Mouse (Mus musculus) left cerebral cortex, postnatal 10 days (tissue): ENCODE results near the gene Tnnc2. TPM values are rescaled to one million over a fixed set of nuclear protein-coding genes. Genes with fewer than 3 reads are reported as not detected.

Experiments used
- DNase-seq, 2 experiments: peaks; one replicate each; pipeline ENCODE4 v3.0.0; 2021 to 2022; ENCODE audit warnings: low spot score in 2 of 2, mixed read lengths in 1 of 2; ENCODE audit errors: extremely low spot score in 1 of 2
- intact Hi-C: fragments of 180-260 bp; cut with DNase I; formaldehyde crosslinking; loops from one replicate; pipeline ENCODE4 v1.15.1; 2025
- total RNA-seq, 2 experiments: library from RNA; stranded (reverse); gene quantifications; 2 replicates each; pipeline ENCODE4 v1.2.3; 2021

Gene Tnnc2
- total RNA-seq, 2 experiments from 2014 or later = not detected

DNA sequence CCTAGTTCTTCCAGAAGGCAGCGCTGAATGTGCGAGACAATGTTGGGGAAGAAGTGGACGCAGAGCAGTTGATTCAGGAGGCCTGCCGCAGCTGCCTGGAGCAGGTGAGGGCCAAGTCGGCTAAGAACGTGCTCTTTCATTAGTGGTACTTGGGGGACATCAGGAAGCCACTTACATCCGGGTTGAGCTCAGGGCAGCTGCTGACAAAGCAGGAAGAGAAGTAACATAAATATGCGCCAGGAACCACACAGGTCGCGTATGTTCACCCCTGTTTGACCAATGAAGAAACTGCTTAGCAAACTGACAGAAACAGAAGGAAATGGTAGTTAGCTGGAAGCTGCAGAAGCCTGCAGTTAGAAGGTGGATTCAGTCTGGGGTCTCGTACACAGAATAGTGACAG is 25.7 kb downstream of the Tnnc2 start:
- intact Hi-C loops = no loop called here
- no peak for DNase-seq

DNA sequence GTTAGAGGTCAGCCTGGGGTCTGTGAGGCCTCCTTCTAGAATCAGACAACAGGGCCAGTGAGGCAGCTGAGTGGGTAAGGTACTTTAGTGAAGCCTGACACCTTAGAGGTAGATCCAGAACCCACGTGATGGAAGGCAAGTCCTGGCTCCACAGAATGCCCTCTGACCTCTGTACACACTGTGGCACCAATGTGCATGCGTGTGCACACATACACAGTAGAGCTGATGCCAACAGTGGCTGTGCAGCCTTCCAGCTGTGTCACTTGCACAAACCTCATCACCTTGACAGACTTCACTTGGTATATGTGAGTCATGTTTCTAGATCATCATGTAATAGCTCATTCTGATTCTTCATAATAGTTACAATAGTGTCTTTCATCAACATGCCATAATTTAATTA is 27.3 kb downstream of the Tnnc2 start:
- intact Hi-C loops = no loop called here
- no peak for DNase-seq

DNA sequence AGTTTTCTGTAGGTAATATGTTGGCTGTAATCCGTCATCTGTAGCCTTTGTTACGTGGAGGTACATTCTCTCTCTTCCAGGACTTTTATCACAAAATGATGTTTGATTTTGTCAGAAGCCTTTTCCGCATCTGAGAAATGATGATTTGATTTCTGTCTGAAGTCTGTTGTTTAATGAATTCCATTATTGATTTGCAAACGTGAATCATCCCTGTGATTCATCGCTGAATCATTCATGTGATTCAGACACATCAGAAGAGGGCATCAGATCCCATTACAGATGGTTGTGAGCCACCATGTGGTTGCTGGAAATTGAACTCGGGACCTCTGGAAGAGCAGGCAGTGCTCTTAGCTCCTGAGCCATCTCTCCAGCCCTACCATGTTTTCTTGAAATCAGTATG is 30.8 kb downstream of the Tnnc2 start:
- intact Hi-C loops = no loop called here
- DNase-seq = no peak

DNA sequence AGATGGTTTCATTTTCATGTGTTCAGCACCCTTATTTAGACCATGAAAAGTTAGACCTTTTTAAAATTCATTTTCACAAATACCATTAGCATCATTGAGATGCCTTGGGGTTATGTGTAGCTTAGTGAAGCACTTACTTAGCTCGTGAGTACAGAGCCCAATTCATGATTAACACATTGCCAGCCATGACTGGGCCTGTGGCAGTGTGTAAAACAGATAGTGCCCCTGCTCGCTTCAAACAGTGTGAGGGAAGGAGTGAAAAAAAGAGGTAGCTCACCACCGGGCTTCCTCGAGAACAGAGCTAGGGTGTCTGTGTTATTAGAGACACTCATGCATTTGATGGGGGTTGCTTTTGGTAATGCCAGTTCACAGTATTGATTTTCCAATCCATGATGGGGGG is 31.6 kb downstream of the Tnnc2 start:
- DNase-seq = no peak
- intact Hi-C loops = no loop called here

DNA sequence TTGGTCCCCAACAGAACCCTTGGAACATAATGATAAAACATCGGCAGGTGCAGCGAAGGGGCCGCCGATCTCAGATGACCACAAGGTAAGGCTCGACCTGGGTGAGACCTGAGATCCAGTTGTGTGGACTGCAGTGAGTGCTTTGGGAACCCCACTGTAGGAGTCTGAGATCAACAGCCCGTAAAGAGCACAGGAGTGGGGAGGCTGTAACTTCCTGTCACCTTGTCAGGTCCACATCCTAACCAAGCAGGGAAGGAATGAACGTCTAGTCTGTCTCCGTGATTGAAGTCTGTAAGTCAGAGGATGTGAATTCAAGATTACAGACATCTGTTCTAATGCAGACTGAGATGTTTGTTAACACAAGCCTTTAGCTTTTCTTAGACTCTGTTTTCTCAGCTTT is 33.1 kb downstream of the Tnnc2 start:
- intact Hi-C loops = no loop called here
- no peak for DNase-seq

DNA sequence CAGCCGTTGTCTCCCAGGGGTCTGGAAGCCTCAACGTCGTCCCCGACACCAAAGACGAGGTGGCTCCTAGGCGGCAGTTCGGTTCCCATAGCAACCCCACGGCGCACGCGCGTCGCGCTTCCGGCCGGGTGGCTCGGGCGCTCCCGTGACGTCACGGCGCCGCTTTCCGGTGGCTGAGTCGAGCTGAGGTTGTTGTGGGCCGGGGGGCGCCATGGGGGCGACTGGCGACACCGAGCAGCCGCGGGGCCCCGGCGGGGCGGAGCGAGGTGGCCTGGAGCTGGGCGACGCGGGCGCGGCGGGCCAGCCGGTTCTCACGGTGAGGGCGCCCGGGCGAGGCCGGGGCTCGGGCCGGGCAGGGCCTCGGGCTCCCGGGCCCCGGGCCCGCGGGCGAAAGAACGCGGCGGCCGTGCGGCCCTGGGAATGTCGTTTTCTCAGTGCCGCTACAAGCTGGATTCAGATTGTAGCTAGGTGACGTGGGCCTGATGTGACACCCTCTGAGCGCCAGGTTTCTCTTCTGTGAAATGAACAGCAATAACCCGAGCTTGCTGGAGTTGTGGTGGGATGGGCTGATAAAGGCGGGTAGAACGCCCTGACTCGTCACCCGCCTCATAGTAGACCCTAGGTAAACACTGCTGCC is 33.8 kb downstream of the Tnnc2 start, which contains the start of the genes Wfdc3 and Dnttip1:
TSS of gene Wfdc3 (minus strand) at position 89 of the 637 bp plus-strand sequence.
TSS of gene Dnttip1 (plus strand) at position 141 of the 637 bp plus-strand sequence.
- intact Hi-C loops = no loop called here
- DNase-seq = peak; percentile 88 to 96

DNA sequence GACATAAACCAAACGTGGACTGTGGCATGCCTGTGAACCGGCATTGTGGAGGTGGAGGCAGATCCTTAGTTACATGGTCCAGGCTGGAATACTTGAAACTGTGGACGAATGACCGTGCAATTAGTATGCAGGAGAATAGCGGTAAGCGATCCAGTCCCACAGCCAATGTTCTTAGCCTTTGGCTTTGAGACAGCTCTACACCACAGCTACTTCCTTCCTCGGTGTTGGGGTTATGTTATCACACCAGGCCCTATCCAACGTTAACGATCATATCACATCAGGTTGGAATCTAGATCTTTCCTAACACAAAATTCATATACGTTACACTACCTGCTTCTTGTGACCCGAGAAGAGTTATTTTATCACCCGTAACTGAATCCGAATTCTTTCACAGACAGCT is 34.8 kb downstream of the Tnnc2 start:
- DNase-seq = no peak
- intact Hi-C loops = no loop called here

DNA sequence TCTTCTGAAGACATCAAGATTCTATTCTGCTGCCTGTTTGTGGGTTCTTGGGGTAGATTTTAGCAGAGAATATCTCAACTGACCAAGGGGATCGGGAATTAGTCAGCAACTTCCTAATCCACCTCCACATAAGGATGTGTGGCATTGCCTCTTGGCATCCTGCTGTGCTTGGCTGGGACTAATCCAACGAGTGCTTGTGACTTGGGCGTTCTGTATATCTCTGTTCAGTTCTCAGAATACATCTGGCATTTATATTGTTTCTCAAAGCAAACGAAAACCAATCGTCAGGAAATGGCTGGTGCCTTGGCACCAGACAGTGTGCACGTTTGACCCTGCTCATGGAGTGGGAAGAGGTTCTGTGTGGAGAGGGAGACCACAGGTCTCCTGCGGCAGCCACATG is 39.9 kb downstream of the Tnnc2 start:
- DNase-seq = no peak
- intact Hi-C loops = no loop called here

DNA sequence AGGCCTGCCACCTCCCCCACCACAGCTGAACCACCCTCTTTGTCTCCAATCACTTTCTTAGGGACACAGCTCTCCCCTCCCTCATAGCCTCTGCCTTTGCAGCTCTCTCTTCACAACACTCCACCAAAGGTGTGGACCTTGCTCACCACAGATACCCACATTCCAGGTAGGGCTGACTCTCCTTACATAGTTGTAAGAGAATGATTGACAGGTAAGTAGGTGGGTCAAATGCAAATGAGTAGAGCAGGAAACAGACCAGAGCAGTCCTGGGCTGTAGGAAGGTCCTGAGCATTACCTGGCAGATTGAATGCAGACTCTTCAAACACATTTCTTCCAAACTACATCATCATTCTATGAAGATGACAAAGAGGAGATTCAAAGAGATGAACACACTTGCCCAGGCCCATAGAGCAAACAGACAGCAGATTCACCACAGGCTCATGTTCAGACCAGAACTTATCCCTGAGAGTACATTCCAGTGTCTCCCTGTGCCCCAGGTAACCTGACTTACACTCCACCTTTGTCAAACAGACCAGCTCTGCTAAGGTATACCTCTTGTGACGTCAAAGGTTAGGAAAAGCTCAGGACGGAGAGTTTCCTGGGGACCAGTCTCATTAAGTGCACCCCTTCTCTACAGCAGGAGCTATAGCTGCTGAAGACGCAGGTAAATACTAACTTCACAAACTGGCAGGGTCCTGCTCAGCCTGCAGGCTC is 42.2 kb downstream of the Tnnc2 start:
- intact Hi-C loops = no loop called here
- DNase-seq = no peak

DNA sequence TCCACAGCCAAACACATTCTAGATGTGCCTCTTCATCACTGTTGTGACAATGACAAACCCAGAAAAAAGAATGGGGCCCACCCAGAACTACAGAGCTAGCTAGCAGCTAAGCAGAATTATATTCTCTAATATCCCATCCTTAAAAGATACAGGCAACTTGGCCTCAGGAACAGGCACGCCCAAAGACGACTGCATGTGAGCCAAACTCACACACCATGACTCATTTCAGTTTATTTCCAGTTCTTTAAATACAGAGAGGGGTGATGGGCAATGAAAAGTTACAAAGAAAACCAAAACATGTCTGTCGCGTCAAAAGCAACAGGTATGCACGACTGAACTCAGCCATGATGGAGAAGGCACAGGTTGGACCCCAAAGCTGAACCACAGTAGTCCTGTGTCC is 44.3 kb downstream of the Tnnc2 start:
- intact Hi-C loops = no loop called here
- DNase-seq = no peak

DNA sequence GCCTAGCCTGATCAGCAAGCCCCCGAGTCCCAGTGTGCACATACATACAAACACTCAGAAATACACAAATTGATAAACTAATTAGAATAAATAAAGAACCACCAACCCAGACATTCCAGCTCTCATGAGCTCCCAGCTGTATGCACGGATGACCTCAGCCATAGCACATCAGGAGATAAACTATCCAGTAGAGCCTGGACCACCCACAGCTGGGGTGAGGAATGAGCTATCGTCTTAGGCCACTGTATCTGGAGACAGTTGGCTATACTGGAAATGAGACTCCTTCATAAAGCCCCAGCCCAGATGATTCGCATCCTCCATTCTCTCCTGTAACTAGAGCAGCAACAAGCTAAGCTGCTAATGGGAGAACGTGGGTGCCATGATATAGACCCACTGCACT is 44.9 kb downstream of the Tnnc2 start:
- intact Hi-C loops = no loop called here

DNA sequence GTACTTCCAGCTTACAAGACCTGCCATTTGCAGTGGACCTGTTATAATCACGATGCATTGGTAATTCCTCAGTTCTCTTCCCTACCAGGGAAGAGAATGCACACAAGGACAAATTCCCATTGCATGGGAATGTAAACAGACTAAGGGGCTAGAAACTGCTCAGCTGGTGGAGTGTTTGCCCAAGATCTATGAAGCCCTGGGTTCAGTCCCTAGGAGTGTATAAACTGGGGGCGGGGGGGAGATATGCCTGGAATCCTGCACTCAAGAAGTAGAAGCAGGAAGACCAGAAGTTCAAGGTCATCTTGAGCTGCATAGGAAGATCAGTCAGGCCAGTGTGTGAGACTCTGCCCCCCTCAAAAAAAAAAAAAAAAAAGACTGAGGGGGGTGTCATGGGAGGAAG is 46.5 kb downstream of the Tnnc2 start:
- intact Hi-C loops = no loop called here
- DNase-seq = no peak

More for the DNA sequence above, 44.9 kb downstream of the Tnnc2 start:
- DNase-seq = no peak

DNA sequence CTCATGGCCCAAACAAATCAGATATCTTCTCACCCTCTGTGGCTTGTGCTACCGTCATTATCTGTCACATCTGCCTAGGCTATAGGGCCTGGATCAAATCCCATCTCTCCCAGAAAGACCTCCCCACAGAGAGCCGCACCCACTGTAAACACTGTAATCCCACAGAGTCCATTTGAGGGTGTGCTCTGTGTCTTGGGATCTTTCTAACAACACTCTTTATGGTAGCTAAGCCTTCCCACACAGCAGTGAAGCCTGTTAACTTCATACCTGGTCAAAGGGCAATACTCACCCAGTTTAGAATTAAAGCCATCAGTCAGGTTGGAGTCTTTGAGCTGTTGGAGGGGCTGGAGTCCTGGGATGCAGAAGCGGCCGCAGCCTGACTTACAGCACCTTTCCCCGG is 48.0 kb downstream of the Tnnc2 start:
- DNase-seq = no peak
- intact Hi-C loops = no loop called here

Other genes with a start within 250 kb of the Tnnc2 start
- under 1 TPM in 1 of 2 experiments, not detected in 1; 0.84 TPM for gene Wfdc2, start 217.6 kb downstream of the Tnnc2 start, total RNA-seq
- not detected for gene Spint3, start 206.5 kb downstream of the Tnnc2 start, total RNA-seq
- gene Wfdc6a, start 194.5 kb downstream of the Tnnc2 start, total RNA-seq = 1 to 10 TPM in 1 of 2 experiments, under 1 TPM in 1; 0.47 to 1.7 TPM
- gene Eppin, start 186.4 kb downstream of the Tnnc2 start, total RNA-seq = not detected
- not detected for gene Wfdc6b, start 166.4 kb downstream of the Tnnc2 start, total RNA-seq
- gene Wfdc8, start 166.3 kb downstream of the Tnnc2 start, total RNA-seq = not detected
- gene Wfdc16, start 141.2 kb downstream of the Tnnc2 start, total RNA-seq = not detected
- gene Wfdc10, start 123.9 kb downstream of the Tnnc2 start, total RNA-seq = not detected
- gene Wfdc9, start 123.4 kb downstream of the Tnnc2 start, total RNA-seq = not detected
- gene Wfdc11, start 105.9 kb downstream of the Tnnc2 start, total RNA-seq = not detected
- not detected for gene Wfdc13, start 94.9 kb downstream of the Tnnc2 start, total RNA-seq
- not detected for gene Spint4, start 81.5 kb downstream of the Tnnc2 start, total RNA-seq
- not detected for gene Spint5, start 64.7 kb downstream of the Tnnc2 start, total RNA-seq
- 1 to 10 TPM in 1 of 2 experiments, under 1 TPM in 1; 0.94 to 1.1 TPM for gene Wfdc3, start 34.0 kb downstream of the Tnnc2 start, total RNA-seq
- 10 to 100 TPM; 32.7 to 34.1 TPM for gene Dnttip1, start 34.0 kb downstream of the Tnnc2 start, total RNA-seq
- 1 to 10 TPM; 4.1 to 6.4 TPM for gene Ube2c, start 10.1 kb downstream of the Tnnc2 start, total RNA-seq
- gene Snx21, start 5.9 kb upstream of the Tnnc2 start, total RNA-seq = 10 to 100 TPM; 48.1 to 49.2 TPM
- gene Acot8, start 24.9 kb upstream of the Tnnc2 start, total RNA-seq = 10 to 100 TPM; 22.1 to 30.0 TPM
- gene Zswim3, start 25.1 kb upstream of the Tnnc2 start, total RNA-seq = 1 to 10 TPM; 8.9 to 9.0 TPM
- gene Zswim1, start 42.7 kb upstream of the Tnnc2 start, total RNA-seq = 10 to 100 TPM; 19.6 to 20.3 TPM
- gene Spata25, start 48.6 kb upstream of the Tnnc2 start, total RNA-seq = under 1 TPM in 1 of 2 experiments, not detected in 1; 0.58 TPM
- 10 to 100 TPM; 77.5 to 78.8 TPM for gene Ctsa, start 52.9 kb upstream of the Tnnc2 start, total RNA-seq
- 1 to 10 TPM; 5.4 to 6.7 TPM for gene Neurl2, start 53.5 kb upstream of the Tnnc2 start, total RNA-seq
- gene Pltp, start 77.7 kb upstream of the Tnnc2 start, total RNA-seq = 10 to 100 TPM; 63.8 to 79.4 TPM
- 10 to 100 TPM; 41.4 to 45.9 TPM for gene Pcif1, start 99.3 kb upstream of the Tnnc2 start, total RNA-seq
- gene Zfp335, start 131.8 kb upstream of the Tnnc2 start, total RNA-seq = 10 to 100 TPM; 22.7 to 24.4 TPM
- 1 to 10 TPM; 2.9 to 3.4 TPM for gene Mmp9, start 160.8 kb upstream of the Tnnc2 start, total RNA-seq
- 100 to 1,000 TPM; 350 to 355 TPM for gene Slc12a5, start 180.8 kb upstream of the Tnnc2 start, total RNA-seq